7 mouse cellular contexts compared by ENCODE assay signal in genomic region chr1:88705799-88706198, GRCm38 (mm10). TPM values are rescaled to one million over a fixed set of nuclear protein-coding genes. Genes with fewer than 3 reads are reported as not detected.
A peak's percentile ranks its signal among the peaks of the same experiment; 100 is the strongest.
DNase-seq lines count a peak whose midpoint lies in the region; ATAC-seq and TF ChIP-seq lines count a peak whose summit lies in the region.

No protein-coding gene starts in this region.

- H3K27ac ChIP-seq in limb, embryonic 10.5 days = no peak overlapping the region
- H3K27ac ChIP-seq in midbrain, embryonic 16.5 days (ENCODE audit: low read length) = peak overlapping the region; percentile 50
- no peak overlapping the region for H3K27ac ChIP-seq in spleen, adult 2 months (ENCODE audit: insufficient read depth, low read length)

- H3K9me3 ChIP-seq in limb, embryonic 10.5 days (replicated peaks) = no peaks in the 10 kb centered on the region
- H3K9me3 ChIP-seq in midbrain, embryonic 16.5 days (replicated peaks; ENCODE audit: control insufficient read depth, low read length, poor library complexity, severe bottlenecking) = no peaks in the 10 kb centered on the region

- 1% methylated on average over 15 of the region's 15 CpGs for WGBS in limb, embryonic 10.5 days
- WGBS in midbrain, embryonic 16.5 days = 0% methylated on average over 15 of the region's 15 CpGs
- WGBS in spleen, adult 2 months = under 1% methylated on average over 15 of the region's 15 CpGs

- H3K36me3 ChIP-seq in limb, embryonic 10.5 days = no peaks in the 10 kb centered on the region
- H3K36me3 ChIP-seq in midbrain, embryonic 16.5 days (ENCODE audit: control insufficient read depth, insufficient read depth, low read length) = no peaks in the 10 kb centered on the region
- no peaks in the 10 kb centered on the region for H3K36me3 ChIP-seq in spleen, adult 2 months (ENCODE audit: control insufficient read depth, insufficient read depth, low read length)

- no peak for TF ChIP-seq POLR2A in spleen, adult 2 months (IDR thresholded peaks at IDR 0.05; ENCODE audit: low read depth, low read length)

- H3K4me1 ChIP-seq in limb, embryonic 10.5 days = peaks cover 30% of the 10 kb centered on the region
- peaks cover 23% of the 10 kb centered on the region for H3K4me1 ChIP-seq in midbrain, embryonic 16.5 days (ENCODE audit: control insufficient read depth, insufficient read depth, low read length)
- peaks cover 3% of the 10 kb centered on the region; the same call in 1 of the 2 replicates for H3K4me1 ChIP-seq in spleen, adult 2 months (ENCODE audit: control insufficient read depth, insufficient read depth, insufficient read length)

- no peak overlapping the region for H3K4me3 ChIP-seq in limb, embryonic 10.5 days
- H3K4me3 ChIP-seq in midbrain, embryonic 16.5 days (ENCODE audit: low read depth, low read length) = no peak overlapping the region
- no peak overlapping the region for H3K4me3 ChIP-seq in spleen, adult 2 months (ENCODE audit: extremely low read depth, insufficient read depth, insufficient read length)

- TF ChIP-seq CTCF in spleen, adult 2 months (IDR thresholded peaks at IDR 0.05; ENCODE audit: extremely low read depth, insufficient read depth, insufficient read length, insufficient replicate concordance) = peak; percentile 98; the same call in 1 of the 2 replicates

- peak overlapping the region; percentile 26 for H3K4me2 ChIP-seq in midbrain, embryonic 16.5 days (ENCODE audit: low read length)

- H3K9ac ChIP-seq in midbrain, embryonic 16.5 days (ENCODE audit: low read depth, low read length) = peak overlapping the region; percentile 36; the same call in 1 of the 2 replicates

- ATAC-seq in granulocyte monocyte progenitor cell, adult 5-6 weeks (replicated peaks; ENCODE audit: poor library complexity, severe bottlenecking) = peak; percentile 68
- peak; percentile 66 for ATAC-seq in midbrain, embryonic 16.5 days

- peaks cover 13% of the 10 kb centered on the region; the same call in 1 of the 2 replicates for H3K27me3 ChIP-seq in limb, embryonic 10.5 days (ENCODE audit: low read depth, poor library complexity, severe bottlenecking)
- H3K27me3 ChIP-seq in midbrain, embryonic 16.5 days (ENCODE audit: control insufficient read depth, insufficient read depth, low read depth, low read length) = no peaks in the 10 kb centered on the region
- no peaks in the 10 kb centered on the region for H3K27me3 ChIP-seq in spleen, adult 2 months (ENCODE audit: control insufficient read depth, insufficient read depth, low read length)

- peak; percentile 95 for DNase-seq in adrenal gland, postnatal 14 days
- peak; percentile 90 for DNase-seq in embryo, embryonic 9.5 days (ENCODE audit: extremely low spot score)
- DNase-seq in kidney, adult 18-20 months = peak; percentile 87
- peak; percentile 97 for DNase-seq in limb, embryonic 10.5 days (ENCODE audit: low spot score)
- DNase-seq in spleen, adult 2 months (ENCODE audit: low read depth in 1 of 2, low spot score in 2 of 2) = peak; percentile 76 to 86

RNA-seq across cellular contexts. Expression of gene Arl4c, which starts 3.8 kb away (rescaled TPM):
- 10.3 and 16.5 TPM in 2 replicates for total RNA-seq in adrenal gland, postnatal 14 days (2021)
- 3.6 TPM in 2 replicates for total RNA-seq in granulocyte monocyte progenitor cell, adult 5-6 weeks (2014; fragmentation: Nextera tagmentation)
- 3.7 and 4.5 TPM in 2 replicates for total RNA-seq in granulocyte monocyte progenitor cell, adult 5-6 weeks (2017)
- 9.0 and 9.4 TPM in 2 replicates for polyA plus RNA-seq in limb, embryonic 10.5 days (2016; fragmentation: Nextera tagmentation; extraction: Ambion mirVana)
- polyA plus RNA-seq in midbrain, embryonic 16.5 days (2015; fragmentation: Nextera tagmentation; extraction: Ambion mirVana) = 54.6 and 55.0 TPM in 2 replicates
- 31.0 and 46.1 TPM in 2 replicates for polyA plus RNA-seq in spleen, adult 2 months (2012; rRNA removed)
